Comparison of ENCODE assay signal across 19 mouse cellular contexts in the genomic region with DNA sequence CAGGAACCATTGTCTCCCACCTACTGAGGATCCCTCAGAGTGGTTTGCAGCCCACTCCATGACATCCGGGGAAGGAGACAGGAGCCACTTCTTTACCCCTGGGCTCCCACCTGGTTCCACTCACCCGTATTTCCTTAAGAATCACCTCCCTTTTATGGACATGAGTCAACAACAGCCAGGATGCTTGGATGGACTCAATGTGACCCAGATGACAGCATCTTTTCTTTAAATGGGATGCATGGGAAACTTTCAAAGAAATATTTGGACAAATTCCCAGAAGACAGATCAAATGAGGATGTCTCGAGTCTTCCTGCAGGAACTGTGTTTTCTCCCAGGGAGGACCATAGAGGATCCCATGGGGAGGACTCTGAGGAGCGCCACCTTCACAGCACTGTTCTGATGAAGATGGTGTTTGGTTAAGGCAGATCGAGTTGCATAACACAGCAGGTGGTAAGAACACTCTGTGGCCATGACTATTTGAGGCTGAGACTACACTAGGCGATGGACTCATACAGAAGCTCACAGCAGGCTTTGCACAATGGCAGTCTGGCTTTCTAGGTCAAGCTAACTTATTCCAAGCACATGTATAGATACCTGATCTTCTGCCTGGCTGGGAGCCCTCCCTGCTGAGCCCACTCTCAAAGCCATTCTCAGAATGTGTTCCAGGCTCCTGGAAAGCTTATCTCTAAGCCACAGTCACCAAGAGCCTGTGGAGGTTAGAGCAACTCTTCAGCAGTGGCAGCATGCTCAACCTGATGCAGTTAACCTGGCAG. TPM values are rescaled to one million over a fixed set of nuclear protein-coding genes. Genes with fewer than 3 reads are reported as not detected.
A peak's percentile ranks its signal among the peaks of the same experiment; 100 is the strongest.
DNase-seq lines count a peak whose midpoint lies in the region; ATAC-seq and TF ChIP-seq lines count a peak whose summit lies in the region.
"Had no signal": no experiment of that assay in that cellular context is flagged by ENCODE, and none has a peak within 500 bp of the region (broad histone marks: within the 10 kb centered on the region; RNA-seq: fewer than 3 reads in every experiment).

No protein-coding gene starts in this region.

- 69% methylated on average over 6 of the region's 6 CpGs for WGBS in heart, embryonic 12.5 days
- 68% methylated on average over 6 of the region's 6 CpGs for WGBS in liver, embryonic 12.5 days (ENCODE audit: insufficient replicate concordance)

- H3K4me1 ChIP-seq in heart, embryonic 12.5 days (replicated peaks): 0 out of 2 replicates have a peak, but pooled peaks cover 9% of the 10 kb centered on the region
- H3K4me1 ChIP-seq in G1E (ENCODE audit: insufficient read depth, low read depth, low read length): peaks cover 73% of the 10 kb centered on the region
- peaks cover 61% of the 10 kb centered on the region for H3K4me1 ChIP-seq in liver, embryonic 12.5 days

- H3K27me3 ChIP-seq in heart, embryonic 12.5 days (replicated peaks): no peaks in the 10 kb centered on the region
- no peaks in the 10 kb centered on the region for H3K27me3 ChIP-seq in G1E (ENCODE audit: insufficient read depth, low read length)
- no peaks in the 10 kb centered on the region for H3K27me3 ChIP-seq in liver, embryonic 12.5 days (replicated peaks)
- H3K27me3 ChIP-seq: embryonic facial prominence, embryonic 15.5 days; forebrain, embryonic 15.5 days; heart, embryonic 13.5 days; intestine, embryonic 15.5 days; neural tube, embryonic 13.5 days; stomach, embryonic 15.5 days had no signal

- H3K9me3 ChIP-seq in heart, embryonic 12.5 days (replicated peaks): no peaks in the 10 kb centered on the region
- no peaks in the 10 kb centered on the region for H3K9me3 ChIP-seq in G1E (replicated peaks)
- no peaks in the 10 kb centered on the region for H3K9me3 ChIP-seq in liver, embryonic 12.5 days (replicated peaks)
- H3K9me3 ChIP-seq: embryonic facial prominence, embryonic 15.5 days; forebrain, embryonic 15.5 days; heart, embryonic 13.5 days; intestine, embryonic 15.5 days; neural tube, embryonic 13.5 days; stomach, embryonic 15.5 days had no signal

- peak; percentile 12; the same call in 1 of the 2 replicates for ATAC-seq in heart, embryonic 12.5 days (ENCODE audit: insufficient number of reproducible peaks, low FRiP score)
- ATAC-seq in G1E (ENCODE audit: extremely low read depth, insufficient number of reproducible peaks, low FRiP score, poor library complexity, severe bottlenecking): peak; percentile 62
- ATAC-seq in liver, embryonic 12.5 days: peak; percentile 80
- ATAC-seq: forebrain, embryonic 15.5 days; intestine, embryonic 15.5 days had no signal

- no peak for TF ChIP-seq CTCF in G1E (IDR thresholded peaks at IDR 0.05; ENCODE audit: low read depth, low read length)

- H3K27ac ChIP-seq in heart, embryonic 12.5 days (ENCODE audit: poor library complexity, severe bottlenecking): no peak overlapping the region
- H3K27ac ChIP-seq in liver, embryonic 12.5 days: peak overlapping the region; percentile 91
- H3K27ac ChIP-seq: embryonic facial prominence, embryonic 15.5 days; forebrain, embryonic 15.5 days; gastrocnemius, adult 2 months; heart, embryonic 13.5 days; intestine, embryonic 15.5 days; kidney, postnatal 0 days; neural tube, embryonic 13.5 days; stomach, embryonic 15.5 days had no signal

- DNase-seq in heart, postnatal 25 days (ENCODE audit: low spot score): no peak
- DNase-seq in G1E (ENCODE audit: low spot score) (peak; percentile 54), MN1 (ENCODE audit: low spot score) (no peak)
- peak; percentile 69 for DNase-seq in c-Kit-negative CD71-positive TER-119-positive erythroid progenitor cells, embryonic 14.5 days (ENCODE audit: low read depth, low spot score)
- no peak for DNase-seq in adrenal gland, adult (ENCODE audit: inconsistent age in 2 of 2, low spot score in 1 of 2)
- DNase-seq in cerebellum, adult 11-12 months: no peak
- DNase-seq: cerebellum, adult 18-20 months; gastrocnemius, adult 2 months; lung, postnatal 36 days; spleen, adult 18-20 months had no signal

- intact Hi-C loops in heart, postnatal 25 days (cut with DNase I): no loop called here

- no peak overlapping the region for H3K9ac ChIP-seq in heart, embryonic 12.5 days
- H3K9ac ChIP-seq in liver, embryonic 12.5 days: peak overlapping the region; percentile 71
- H3K9ac ChIP-seq: embryonic facial prominence, embryonic 15.5 days; forebrain, embryonic 15.5 days; heart, embryonic 13.5 days; intestine, embryonic 15.5 days; neural tube, embryonic 13.5 days; stomach, embryonic 15.5 days had no signal

- no peak overlapping the region for H3K4me2 ChIP-seq in heart, embryonic 12.5 days
- peak overlapping the region; percentile 64 for H3K4me2 ChIP-seq in liver, embryonic 12.5 days
- H3K4me2 ChIP-seq: embryonic facial prominence, embryonic 15.5 days; forebrain, embryonic 15.5 days; intestine, embryonic 15.5 days; neural tube, embryonic 13.5 days; stomach, embryonic 15.5 days had no signal

- no peak overlapping the region for H3K4me3 ChIP-seq in heart, embryonic 12.5 days
- H3K4me3 ChIP-seq in G1E (ENCODE audit: low read depth, low read length): peak overlapping the region; percentile 51; the same call in 1 of the 2 replicates
- H3K4me3 ChIP-seq in liver, embryonic 12.5 days: peak overlapping the region; percentile 64; the same call in 1 of the 2 replicates
- H3K4me3 ChIP-seq: embryonic facial prominence, embryonic 15.5 days; forebrain, embryonic 15.5 days; gastrocnemius, adult 2 months; heart, embryonic 13.5 days; intestine, embryonic 15.5 days; neural tube, embryonic 13.5 days; stomach, embryonic 15.5 days had no signal

- no peaks in the 10 kb centered on the region for H3K36me3 ChIP-seq in heart, embryonic 12.5 days
- H3K36me3 ChIP-seq in G1E (replicated peaks): peaks cover 25% of the 10 kb centered on the region
- H3K36me3 ChIP-seq in liver, embryonic 12.5 days: no peaks in the 10 kb centered on the region
- H3K36me3 ChIP-seq: embryonic facial prominence, embryonic 15.5 days; forebrain, embryonic 15.5 days; heart, embryonic 13.5 days; intestine, embryonic 15.5 days; neural tube, embryonic 13.5 days; stomach, embryonic 15.5 days had no signal

RNA-seq across cellular contexts. Expression of a gene that starts 4.9 kb away (rescaled TPM):
- polyA plus RNA-seq in heart, embryonic 12.5 days (2016; fragmentation: Nextera tagmentation; extraction: Ambion mirVana): 6.1 and 6.5 TPM in 2 replicates
- 1 to 10 TPM; 4.2 to 5.3 TPM for total RNA-seq in heart, postnatal 25 days (2021)
- total RNA-seq in G1E (2014; fragmentation: Nextera tagmentation): 55.3 and 57.0 TPM in 2 replicates
- total RNA-seq in G1E (2017): 17.0 and 18.0 TPM in 2 replicates
- 3.9 and 6.4 TPM in 2 replicates for polyA plus RNA-seq in G1E (2012)
- 7.5 and 7.8 TPM in 2 replicates for polyA plus RNA-seq in liver, embryonic 12.5 days (2016; fragmentation: Nextera tagmentation; extraction: Ambion mirVana)

Comparison
In these comparisons a context has a peak if more than half of its experiments do, and no peak if none do; other contexts are left out.
1. ATAC-seq: peak in every context shown above with its lines; median percentile 80 in liver, embryonic 12.5 days; 62 in G1E; 12 in heart, embryonic 12.5 days.
2. DNase-seq: peak in G1E (single experiment) and c-Kit-negative CD71-positive TER-119-positive erythroid progenitor cells, embryonic 14.5 days (single experiment); none in heart, postnatal 25 days (single experiment), adrenal gland, adult (0 of 2), MN1 (single experiment) and cerebellum, adult 11-12 months (single experiment).